Mouse (Mus musculus) lung, postnatal 0 days (tissue): ENCODE data around the gene Cygb.

ENCODE experiments used
- CTCF ChIP-seq: IDR thresholded peaks from 2 replicates; pipeline ENCODE4 v1.5.1; 2016; ENCODE audit warnings: antibody characterized with exemption, mild to moderate bottlenecking
- EP300 ChIP-seq: IDR thresholded peaks from 2 replicates; pipeline ENCODE4 v1.6.1; 2016; ENCODE audit warnings: antibody characterized with exemption, mild to moderate bottlenecking, control low read depth

DNA sequence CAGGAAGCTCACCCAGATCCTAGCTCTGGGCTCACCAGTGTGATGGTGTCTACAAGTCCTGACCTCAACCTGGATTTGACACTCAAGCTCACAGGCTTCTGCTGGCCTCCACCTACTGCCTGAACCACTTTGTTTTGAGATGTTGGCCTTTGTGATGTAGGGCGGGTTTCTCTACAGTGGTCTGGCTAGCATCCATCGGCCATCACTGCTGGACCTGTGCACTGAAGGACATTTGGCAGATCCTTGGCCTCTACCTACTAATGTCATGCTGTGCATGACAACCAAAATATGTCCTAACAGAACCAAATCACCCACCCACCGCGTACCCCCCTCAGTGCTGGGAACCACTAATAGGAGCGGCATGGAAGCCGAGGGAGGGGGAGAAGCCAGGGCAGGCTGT lies 25.0 kb upstream of the Cygb start:
- TF ChIP-seq CTCF = no peak
- no peak for TF ChIP-seq EP300
